Mouse (Mus musculus) cerebellum, adult 2 months (tissue): ENCODE measurements around the gene Cyp2d22. TPM values are rescaled to one million over a fixed set of nuclear protein-coding genes. Genes with fewer than 3 reads are reported as not detected.
"Not testable (repeated sequence)": the region's sequence is repeated elsewhere in the genome, so short reads cannot be mapped to it uniquely, and the experiment has no call there.

Experiments
- DNase-seq, 2 experiments: peaks; one replicate each; pipeline ENCODE4 v3.0.0; 2021
- H3K27ac ChIP-seq: fragments of 200-500 bp; 2 replicates; pipeline ENCODE4 v1.5.1; 2012; ENCODE audit warnings: low read length, control low read depth, inconsistent platforms; ENCODE audit not compliant: insufficient read depth
- H3K27me3 ChIP-seq: fragments of 200-500 bp; 2 replicates; pipeline ENCODE4 v1.6.1; 2012; ENCODE audit warnings: inconsistent platforms, mild to moderate bottlenecking, low read length, moderate library complexity; ENCODE audit not compliant: control insufficient read depth, insufficient read depth
- H3K4me1 ChIP-seq: fragments of 200-500 bp; 2 replicates; pipeline ENCODE4 v1.6.1; 2011; ENCODE audit warnings: low read length; ENCODE audit not compliant: control insufficient read depth, insufficient read depth
- H3K4me3 ChIP-seq: fragments of 200-500 bp; replicated peaks from 2 replicates; pipeline ENCODE3; 2011; ENCODE audit warnings: mild to moderate bottlenecking, low read depth, low read length, control low read depth; ENCODE audit not compliant: insufficient read depth
- CTCF ChIP-seq: fragments of 200-500 bp; IDR thresholded peaks from 2 replicates; pipeline ENCODE4 v1.5.1; 2011; ENCODE audit warnings: low read depth, mild to moderate bottlenecking, control low read depth, low read length, moderate library complexity, borderline replicate concordance; ENCODE audit not compliant: insufficient read depth
- POLR2A ChIP-seq: fragments of 200-500 bp; IDR thresholded peaks from 2 replicates; pipeline ENCODE4 v1.6.1; 2011; ENCODE audit warnings: low read length, control low read depth, borderline replicate concordance; ENCODE audit not compliant: insufficient read depth
- WGBS: fragments of 180-500 bp; shearing (Covaris S2); methylation state at CpG from one replicate; pipeline ENCODE4 v1.1.7; 2018; 5-methylcytosine and 5-hydroxymethylcytosine counted together
- polyA plus RNA-seq: library from polyadenylated mRNA; depleted of rRNA; stranded (reverse); fragments of >200 nt; gene quantifications from 2 replicates; pipeline ENCODE4 v1.2.3, GENCODE M21; 2012

Cyp2d22 gene
- polyA plus RNA-seq, 1 experiment, result 65.4 TPM

DNA sequence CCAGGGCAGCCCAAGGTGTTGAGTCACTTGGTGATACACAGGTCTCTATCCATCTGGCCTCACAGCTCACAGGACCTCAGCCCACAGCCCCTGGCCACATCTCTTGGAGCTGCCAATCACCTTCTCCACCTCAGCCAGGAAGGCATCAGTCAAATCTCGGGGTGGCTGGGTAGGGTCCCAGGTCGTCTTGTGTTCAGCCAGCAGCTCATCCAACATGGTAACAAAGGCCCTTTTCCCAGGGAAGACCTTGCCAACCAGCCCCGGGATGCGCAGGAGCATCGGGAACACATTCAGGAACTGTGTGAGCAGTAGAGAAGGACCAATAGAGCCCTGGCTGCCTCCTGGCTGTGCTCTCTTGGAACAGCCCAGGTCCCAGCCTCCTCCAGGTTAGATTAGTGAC is 7.1 kb downstream of the Cyp2d22 start:
- Histone ChIP-seq H3K27me3 (no peaks in the 10 kb centered on the region), H3K27ac (no peak overlapping the region), H3K4me3 (no peak overlapping the region), H3K4me1 (no peaks in the 10 kb centered on the region)
- 58% methylated on average over 5 of the region's 5 CpGs for WGBS
- TF ChIP-seq POLR2A (no peak), CTCF (no peak)
- DNase-seq, result no peak

DNA sequence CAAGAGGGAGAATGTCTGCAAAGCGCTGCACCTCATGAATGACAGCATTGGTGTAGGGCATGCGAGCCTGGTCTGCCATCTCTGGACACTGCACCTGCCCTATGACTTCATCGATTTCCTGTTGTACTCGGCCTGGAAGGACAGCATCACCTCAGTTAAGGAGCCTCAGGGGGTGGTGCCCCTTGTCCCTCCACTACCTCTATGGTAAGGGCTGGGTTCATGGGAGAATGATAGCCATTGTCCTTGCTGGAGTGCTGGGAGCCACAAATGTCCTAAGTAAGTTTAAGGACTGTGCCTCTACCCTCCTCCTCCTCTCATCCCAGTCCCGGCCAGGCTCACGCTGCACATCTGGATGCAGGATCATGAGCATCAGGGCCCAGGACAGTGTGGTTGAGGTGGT is 7.6 kb downstream of the Cyp2d22 start:
- WGBS, result 93% methylated on average over 6 of the region's 6 CpGs
- no peak for TF ChIP-seq CTCF
- Histone ChIP-seq H3K27ac (no peak overlapping the region), H3K4me1 (no peaks in the 10 kb centered on the region), H3K27me3 (no peaks in the 10 kb centered on the region), H3K4me3 (no peak overlapping the region)
- no peak for DNase-seq

DNA sequence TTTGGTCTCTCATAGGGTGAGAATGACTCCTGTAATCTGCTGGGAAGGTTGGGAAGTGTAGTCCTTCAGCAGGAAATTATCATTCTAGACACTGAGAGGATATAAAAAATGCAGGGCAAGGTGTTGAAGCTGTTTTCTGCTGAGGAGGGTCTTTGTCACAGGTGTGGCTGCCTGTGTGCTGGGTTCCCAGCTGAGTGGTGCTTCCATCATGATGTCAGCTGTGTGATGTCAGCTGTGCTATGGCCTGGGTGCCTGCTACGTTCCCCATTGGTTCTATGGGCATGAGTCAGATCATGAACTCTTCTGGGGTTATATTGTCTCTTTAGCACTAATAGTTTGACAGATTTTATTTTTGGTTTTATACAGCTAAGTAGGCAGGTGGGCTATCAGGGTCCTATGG is 11.2 kb downstream of the Cyp2d22 start:
- no peak overlapping the region for H3K27ac ChIP-seq
- WGBS, result 81% methylated on average over 1 of the region's 1 CpGs
- DNase-seq, result no peak
- H3K4me3 ChIP-seq, result no peak overlapping the region
- H3K4me1 ChIP-seq, result no peaks in the 10 kb centered on the region
- H3K27me3 ChIP-seq, result no peaks in the 10 kb centered on the region
- TF ChIP-seq CTCF (no peak), POLR2A (no peak)

DNA sequence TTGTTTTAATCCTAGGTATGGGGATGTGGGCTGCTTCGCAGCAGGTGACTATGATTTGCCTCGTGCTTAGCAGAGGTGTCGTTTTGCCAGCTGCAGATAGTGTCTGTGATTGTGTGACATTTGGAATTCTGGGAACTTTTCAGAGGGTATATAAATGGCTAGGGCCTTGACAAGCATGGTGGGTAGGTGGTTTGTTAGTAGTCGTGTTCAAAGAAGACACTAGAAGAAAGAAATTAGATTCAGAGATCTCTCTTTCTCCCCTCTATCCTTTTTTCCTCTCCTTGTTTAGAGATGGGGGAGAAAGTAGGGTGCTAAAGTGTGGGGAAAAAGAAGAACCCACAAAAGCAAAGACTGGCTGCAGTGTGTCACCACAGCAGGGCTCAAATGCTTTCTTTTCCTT is 11.9 kb downstream of the Cyp2d22 start:
- WGBS, result 90% methylated on average over 4 of the region's 4 CpGs
- DNase-seq, result no peak
- H3K4me1 ChIP-seq, result no peaks in the 10 kb centered on the region
- no peaks in the 10 kb centered on the region for H3K27me3 ChIP-seq
- no peak for TF ChIP-seq POLR2A
- H3K4me3 ChIP-seq, result no peak overlapping the region
- no peak overlapping the region for H3K27ac ChIP-seq

DNA sequence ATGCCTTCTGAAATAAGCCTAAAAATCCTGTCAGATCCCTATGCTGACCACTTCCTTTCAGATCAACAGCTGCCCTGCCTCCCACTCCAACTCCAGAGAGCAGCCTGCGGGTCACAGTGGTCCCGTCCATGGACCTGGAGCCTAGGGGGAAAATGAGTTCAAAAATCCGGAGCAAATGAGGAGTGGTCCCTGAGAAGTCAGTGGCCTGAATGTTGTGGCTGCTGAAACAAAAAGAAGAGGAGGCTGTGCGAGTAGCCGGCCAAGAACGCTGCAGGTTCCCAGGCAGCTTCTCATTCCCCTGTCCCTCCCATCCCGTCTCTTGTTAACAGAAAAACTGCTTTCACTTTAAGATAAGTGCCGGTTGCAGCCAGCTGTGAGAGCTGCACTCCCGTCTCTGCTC is 15.5 kb downstream of the Cyp2d22 start:
- H3K27ac ChIP-seq, H3K4me1 ChIP-seq, H3K4me3 ChIP-seq, H3K27me3 ChIP-seq, DNase-seq: not testable (repeated sequence)
- 41% methylated on average over 7 of the region's 9 CpGs for WGBS

DNA sequence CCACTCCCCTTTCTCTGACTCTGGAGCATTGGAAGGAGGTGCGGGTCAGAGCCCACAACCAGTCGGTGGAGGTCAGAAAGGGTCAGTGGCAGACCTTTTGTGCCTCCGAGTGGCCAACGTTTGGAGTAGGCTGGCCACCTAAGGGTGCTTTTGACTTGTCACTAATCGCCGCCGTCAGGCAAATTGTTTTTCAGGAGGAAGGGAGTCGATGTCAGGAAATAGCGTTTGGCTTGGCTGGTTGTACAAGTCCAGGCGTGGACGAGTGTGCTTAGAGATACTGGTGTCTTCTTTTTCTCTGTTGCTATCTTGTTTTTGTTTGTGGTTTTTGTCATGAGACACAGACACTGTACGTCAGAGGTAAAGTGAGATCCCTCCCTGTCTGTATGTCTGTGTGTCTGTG is 16.3 kb downstream of the Cyp2d22 start:
- H3K27ac ChIP-seq, DNase-seq, H3K4me1 ChIP-seq, H3K4me3 ChIP-seq, H3K27me3 ChIP-seq: not testable (repeated sequence)
- 73% methylated on average over 9 of the region's 12 CpGs for WGBS

DNA sequence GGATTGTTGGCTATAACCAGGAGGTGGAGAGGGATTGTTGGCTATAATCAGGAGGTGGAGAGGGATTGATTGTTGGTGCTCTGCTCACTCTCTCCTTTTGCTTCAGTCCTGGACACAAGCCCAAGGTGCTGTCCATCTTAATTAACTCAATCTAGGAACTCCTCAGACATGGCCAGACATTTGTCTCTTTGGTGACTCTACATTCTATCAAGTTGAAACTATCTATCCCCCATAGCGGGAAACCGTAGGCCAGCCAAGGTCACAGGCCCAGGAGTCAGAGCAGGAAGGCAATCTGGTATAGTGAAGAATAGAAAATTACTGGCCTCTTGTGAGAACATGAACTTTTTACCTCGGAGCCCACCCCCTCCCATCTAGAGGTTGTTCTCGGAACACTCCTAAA is 17.8 kb downstream of the Cyp2d22 start:
- TF ChIP-seq POLR2A (no peak), CTCF (no peak)
- no peak for DNase-seq
- Histone ChIP-seq H3K4me1 (no peaks in the 10 kb centered on the region), H3K4me3 (no peak overlapping the region), H3K27me3 (no peaks in the 10 kb centered on the region), H3K27ac (no peak overlapping the region)
- 90% methylated on average over 4 of the region's 4 CpGs for WGBS

DNA sequence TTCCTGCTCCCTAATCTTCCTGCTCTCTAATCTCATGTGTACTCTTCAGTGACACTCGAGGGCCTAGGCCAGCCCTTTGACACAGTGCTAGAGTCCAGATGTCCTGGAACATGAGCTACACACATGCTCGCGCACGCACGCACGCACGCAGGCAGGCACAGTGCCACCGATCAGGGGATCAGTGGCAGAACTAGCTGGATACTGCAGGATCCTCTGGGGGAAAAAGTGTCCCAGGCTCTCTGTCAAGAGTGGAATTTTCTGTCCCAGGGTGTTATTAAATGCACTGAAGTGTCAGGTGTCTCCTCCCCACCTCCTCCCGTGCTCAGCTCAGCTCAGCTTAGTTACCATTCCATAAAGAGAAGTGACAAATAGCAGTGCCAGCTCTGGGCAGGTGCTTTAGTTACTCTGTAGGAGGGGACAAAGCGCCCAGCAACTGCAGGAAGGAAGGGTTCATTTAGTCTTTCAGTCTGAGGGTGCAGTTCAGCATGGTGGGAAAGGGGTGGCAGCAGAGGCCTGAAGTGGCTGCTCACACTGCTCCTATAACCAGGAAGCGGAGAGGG is 18.5 kb downstream of the Cyp2d22 start:
- H3K4me3 ChIP-seq, result no peak overlapping the region
- H3K27me3 ChIP-seq, result no peaks in the 10 kb centered on the region
- WGBS, result 46% methylated on average over 11 of the region's 11 CpGs
- no peak for DNase-seq
- H3K27ac ChIP-seq, result no peak overlapping the region
- TF ChIP-seq CTCF, result peak; percentile 32
- TF ChIP-seq POLR2A, result no peak
- no peaks in the 10 kb centered on the region for H3K4me1 ChIP-seq

DNA sequence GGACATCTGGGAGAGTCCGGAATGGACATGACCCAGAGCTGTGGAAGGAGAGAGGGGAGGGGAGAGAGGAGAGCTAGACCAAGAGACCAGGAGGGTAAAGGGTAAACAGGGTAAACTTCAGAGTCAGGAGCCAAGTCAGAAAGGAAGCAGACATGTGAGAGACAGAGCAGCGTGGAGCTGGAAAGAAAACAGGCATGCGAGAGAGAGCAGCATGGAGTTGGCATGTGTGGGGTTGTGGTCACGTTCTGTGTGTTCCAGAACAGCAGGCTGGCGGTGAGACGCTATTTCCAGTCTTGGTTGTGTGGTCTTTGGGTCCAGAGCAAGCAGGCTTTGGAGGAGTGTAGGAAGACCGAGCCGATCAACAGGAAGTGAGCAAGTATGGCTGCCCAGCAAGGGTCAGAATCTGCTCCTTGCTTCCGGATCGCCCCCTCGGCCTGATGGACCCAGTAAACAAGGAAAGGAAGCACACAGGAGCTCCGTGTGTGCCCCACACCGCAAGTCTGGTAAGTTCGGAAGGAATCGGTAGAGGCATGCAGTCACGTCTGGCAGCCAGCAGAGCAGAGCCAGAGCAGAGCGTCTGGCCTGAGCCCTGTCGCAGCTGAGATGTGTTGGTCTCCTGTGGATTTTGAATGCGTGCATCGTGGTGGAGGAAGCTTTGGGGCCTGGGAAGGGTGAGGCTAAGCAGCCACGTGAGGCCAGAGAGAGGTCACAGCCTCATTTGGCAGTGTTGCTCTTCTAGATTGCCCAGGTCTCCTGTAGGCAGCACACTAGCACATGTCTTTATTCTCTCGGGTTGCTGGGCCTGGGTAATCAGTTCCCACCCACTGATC is 21.4 kb downstream of the Cyp2d22 start:
- DNase-seq, result no peak
- no peak overlapping the region for H3K4me3 ChIP-seq
- TF ChIP-seq POLR2A, result no peak
- 40% methylated on average over 22 of the region's 22 CpGs for WGBS
- H3K27me3 ChIP-seq, result no peaks in the 10 kb centered on the region
- no peak overlapping the region for H3K27ac ChIP-seq
- no peaks in the 10 kb centered on the region for H3K4me1 ChIP-seq
